Mouse (Mus musculus): ENCODE data around the gene Jmjd1c.

Gene Jmjd1c

DNA sequence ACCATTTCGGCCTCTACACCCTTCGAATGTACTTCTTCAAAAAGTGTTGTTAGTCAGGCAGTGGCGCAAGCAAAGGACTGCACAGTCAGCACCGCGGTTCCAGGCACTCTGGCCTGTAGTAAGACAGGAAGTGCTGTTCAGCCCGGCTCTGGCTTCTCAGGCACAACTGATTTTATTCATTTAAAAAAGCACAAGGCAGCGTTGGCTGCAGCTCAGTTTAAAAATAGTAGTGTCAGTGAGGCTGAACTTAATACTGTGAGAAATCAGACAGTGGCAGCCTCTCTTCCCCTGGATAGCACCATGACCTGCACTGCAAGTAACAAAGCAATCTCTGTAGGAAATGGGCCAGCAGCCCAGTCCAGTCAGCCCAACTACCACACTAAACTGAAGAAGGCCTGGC is 130.2 kb downstream of the Jmjd1c start:
- no peak for DNase-seq (ENCODE audit: low read depth, low spot score)

DNA sequence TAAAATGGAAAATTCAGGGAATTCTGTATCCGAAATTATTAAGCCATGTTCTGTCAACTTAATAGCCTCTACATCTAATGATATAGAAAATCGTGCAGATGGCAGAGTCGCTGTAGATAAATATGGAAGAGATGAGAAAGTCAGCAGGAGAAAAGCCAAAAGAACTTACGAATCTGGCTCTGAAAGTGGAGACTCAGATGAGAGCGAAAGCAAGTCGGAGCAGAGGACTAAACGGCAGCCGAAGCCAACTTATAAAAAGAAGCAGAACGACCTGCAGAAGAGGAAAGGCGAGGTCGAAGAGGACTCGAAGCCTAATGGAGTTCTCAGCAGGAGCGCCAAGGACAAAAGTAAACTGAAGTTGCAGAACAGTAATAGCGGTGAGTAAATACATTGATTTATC is 130.6 kb downstream of the Jmjd1c start:
- no peak for DNase-seq (ENCODE audit: low read depth, low spot score)

DNA sequence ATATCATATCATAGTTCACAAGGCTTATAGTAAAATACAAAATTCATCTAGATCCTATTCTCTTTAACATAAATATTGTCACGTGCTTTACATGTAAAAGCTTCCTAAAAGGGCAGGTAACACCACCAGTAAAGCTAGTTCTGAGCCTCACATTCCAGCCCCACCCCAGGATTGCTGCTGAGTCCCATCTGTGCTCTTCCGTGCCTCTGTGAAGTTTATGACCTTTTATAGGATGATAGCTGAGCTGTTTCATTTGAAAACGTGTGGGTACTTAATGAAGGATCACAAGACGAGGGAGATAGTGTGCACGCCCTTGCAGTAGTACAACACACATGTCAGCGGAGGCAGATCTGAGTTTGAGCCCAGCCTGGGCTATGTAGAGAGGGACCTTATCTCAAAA is 134.5 kb downstream of the Jmjd1c start:
- DNase-seq (ENCODE audit: low read depth, low spot score), result no peak

DNA sequence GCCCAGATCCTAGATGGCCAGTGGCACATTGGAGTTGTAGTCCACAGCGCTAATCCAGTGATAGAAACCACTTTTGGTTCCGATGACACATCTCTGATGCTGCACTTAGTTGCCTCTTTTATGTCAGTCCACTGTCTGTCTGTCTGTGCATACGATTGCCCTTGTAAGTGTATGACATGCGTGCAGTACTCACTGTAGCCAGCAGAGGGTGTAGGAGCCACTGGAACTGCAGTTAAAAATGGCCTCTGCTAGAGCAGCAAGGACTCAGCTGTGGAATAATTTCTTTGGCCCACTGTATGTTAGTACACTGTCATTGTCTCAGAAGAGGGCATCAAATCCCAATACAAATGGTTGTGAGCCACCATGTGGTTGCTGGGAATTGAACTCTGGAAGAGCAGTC is 151.2 kb downstream of the Jmjd1c start:
- DNase-seq (ENCODE audit: low read depth, low spot score), result no peak

DNA sequence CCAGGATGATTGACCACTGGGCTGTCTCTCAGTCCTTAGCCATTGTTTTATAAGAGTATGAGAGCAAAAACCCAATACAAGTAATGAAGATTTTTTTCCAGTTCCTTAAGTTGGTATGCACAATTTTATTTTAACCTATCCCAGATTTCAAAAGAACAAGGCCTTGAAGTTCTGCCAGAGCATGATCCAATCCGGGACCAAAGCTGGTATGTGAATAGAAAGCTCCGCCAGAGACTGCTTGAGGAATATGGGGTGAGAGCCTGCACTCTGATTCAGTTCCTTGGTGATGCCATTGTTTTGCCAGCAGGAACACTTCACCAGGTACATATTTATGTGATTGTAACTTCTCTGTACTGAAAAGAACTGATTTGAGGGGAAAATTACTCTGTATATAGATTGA is 153.6 kb downstream of the Jmjd1c start:
- DNase-seq (ENCODE audit: low read depth, low spot score), result no peak

DNA sequence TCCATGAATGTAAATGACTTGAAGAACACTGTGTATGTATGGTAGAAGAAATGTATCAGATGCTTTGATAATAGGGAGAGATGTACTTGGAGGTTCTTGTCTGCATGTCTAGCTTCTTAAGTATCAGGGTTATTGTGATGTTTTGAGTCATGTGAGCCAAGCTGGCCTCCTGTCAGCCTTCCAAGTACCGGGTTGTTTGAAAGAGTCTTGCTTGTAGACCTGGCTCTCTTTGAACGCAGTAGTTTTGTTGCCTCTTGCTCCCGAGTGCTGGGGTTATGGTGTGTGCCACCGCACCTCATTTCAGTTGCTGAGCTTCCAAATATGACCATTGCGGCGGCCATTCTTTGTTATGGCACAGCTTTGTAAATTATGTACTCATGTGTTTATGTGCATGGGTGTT is 154.9 kb downstream of the Jmjd1c start:
- no peak for DNase-seq (ENCODE audit: low read depth, low spot score)

DNA sequence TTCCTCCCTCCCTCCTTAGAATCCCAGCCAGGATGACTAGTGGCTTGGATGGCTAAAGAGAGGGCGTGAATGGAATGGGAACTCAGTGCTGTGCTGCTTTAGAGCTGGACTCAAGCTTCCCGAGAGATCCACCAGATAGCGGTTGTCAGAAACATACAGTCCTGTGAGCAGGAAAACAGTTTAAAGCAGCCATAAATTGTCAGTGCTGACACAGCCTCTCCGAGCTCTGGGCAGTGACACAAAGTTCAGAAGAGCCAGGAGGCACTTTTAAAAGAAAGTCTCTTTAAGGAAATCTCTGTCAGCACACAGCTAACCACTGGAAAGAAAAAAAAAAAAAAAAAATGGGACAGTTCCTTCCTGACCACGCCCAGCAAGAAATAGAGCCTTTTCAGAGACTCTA is 156.4 kb downstream of the Jmjd1c start:
- DNase-seq (ENCODE audit: low read depth, low spot score), result no peak

DNA sequence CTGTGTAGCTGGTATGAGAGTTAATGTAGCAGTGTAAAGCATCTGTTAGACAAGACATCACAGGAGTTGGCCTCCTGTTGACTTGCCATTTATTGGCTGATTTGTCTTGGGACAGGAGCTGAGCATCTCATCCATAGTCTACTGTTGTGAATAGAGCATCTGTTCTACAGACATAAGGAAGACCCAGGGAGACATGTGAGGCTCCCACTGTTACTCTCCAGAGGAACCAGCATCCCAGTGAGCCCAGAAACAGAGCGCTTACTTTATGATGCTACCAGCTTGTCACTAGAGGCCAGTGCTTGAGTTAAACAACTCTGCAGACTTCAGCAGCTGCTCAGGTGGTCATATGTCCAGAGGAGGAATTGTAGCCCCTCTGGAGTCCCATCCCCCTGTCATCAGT is 157.2 kb downstream of the Jmjd1c start:
- no peak for DNase-seq (ENCODE audit: low read depth, low spot score)

DNA sequence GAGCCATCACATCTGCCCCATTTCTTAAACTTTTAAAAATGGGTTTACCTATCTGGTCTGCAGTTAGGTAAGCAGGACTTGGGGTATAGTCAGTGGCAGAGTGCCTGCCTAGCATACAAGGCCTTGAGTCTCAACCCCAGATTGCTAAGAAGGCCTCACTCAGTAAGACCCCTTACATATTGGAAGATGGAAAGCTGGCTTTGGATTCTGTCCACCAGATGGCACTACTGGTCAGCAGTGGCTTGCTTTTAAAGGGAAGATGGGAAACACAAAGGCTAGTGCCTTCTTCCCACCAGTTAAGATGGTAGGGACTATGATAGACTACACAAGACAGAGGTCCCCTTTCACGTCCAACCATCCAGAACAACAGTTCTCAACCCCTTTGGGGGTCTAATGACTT is 168.9 kb downstream of the Jmjd1c start:
- DNase-seq (ENCODE audit: low read depth, low spot score), result no peak

DNA sequence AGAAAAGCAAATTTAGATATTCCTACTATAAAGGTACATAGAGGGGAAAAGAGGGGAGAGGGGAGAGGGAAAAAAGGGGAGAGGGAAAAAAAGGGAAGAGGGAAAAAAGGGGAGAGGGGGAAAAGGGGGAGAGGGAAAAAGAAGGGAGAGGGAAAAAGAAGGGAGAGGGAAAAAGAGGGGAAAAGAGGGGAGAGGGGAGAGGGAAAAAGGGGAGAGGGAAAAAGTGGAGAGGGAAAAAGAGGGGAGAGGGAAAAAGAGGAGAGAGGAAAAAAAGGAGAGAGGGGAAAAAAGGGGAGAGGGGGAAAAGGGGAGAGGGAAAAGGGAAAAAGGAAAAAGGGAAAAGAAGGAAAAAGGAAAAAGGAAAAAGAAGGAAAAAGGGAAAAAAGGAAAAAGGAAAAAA is 180.0 kb downstream of the Jmjd1c start:
- no peak for DNase-seq (ENCODE audit: low read depth, low spot score)

DNA sequence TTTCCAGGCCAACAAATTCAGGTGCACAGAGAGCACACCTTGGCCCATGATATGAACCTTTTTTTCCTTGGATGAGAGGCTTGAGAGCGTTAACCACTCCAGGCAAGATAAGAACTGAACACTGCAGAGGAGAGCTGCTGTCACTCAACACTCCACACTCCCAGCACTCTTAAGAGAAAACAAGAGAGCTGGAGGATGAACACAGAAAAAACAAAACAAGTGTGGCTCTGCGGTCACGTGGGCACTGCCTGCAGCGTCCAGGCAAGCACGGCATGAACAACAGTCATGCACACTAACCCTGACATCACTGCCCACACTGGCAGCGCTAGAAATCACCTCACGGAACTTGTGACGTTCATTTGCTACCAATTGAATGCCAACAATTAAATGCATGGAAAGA is 185.9 kb downstream of the Jmjd1c start:
- no peak for DNase-seq (ENCODE audit: low read depth, low spot score)

DNA sequence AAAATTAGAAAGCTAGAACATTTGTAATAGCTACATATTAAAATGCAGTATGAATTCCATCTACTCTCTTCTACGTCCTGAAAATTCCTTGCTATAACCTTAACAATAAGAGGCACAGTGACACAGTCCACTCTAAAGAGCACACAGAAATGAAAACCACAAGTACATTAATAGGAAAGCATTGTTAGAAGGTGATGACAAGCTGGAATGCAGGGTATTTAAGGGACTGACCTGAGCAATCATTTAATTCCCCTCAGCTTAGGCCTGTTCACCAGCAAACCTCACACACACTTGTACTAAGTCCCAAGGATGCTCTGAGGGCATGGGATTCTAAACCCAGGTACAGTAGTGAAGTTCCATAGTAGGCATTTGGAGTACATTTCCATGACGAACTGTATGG is 186.6 kb downstream of the Jmjd1c start:
- DNase-seq (ENCODE audit: low read depth, low spot score), result no peak

DNA sequence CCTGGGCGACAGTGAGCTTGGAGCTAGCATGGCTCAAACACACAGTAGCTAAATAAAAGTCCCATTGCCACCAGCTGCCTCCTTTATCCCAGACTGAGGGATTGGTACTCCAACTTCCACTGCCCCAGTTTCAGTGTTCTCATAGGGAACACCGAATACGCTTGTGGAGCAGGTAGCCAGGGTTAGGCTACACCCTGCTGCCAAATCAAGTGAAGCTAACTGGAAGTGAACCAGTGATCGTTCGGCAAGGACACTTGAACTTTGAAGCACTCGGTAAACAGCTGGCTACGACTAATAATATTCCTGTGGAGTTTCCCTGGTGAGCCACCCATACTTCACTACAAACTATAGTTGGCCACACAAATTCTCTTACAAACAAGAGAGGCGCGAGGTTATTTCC is 187.6 kb downstream of the Jmjd1c start:
- no peak for DNase-seq (ENCODE audit: low read depth, low spot score)

DNA sequence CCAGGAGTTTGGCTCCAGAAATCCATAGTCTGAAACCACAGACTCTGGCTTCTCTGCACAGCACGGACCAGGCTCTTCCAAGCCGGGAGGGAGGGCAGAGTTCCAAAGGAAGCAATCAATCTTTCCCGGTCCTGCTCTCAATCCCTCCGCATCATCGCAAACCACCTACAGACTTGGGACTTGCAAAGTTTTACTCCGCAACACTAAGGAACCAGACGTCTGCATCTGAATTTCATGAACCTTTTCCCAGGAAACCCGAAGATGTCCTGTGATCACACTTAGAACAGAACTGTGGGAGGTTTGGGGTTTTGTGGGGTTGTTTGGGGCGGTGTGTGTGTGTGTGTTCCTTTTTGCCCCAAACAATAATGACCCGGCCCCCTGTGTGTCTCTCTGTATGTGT is 188.4 kb downstream of the Jmjd1c start:
- DNase-seq (ENCODE audit: low read depth, low spot score), result no peak

DNA sequence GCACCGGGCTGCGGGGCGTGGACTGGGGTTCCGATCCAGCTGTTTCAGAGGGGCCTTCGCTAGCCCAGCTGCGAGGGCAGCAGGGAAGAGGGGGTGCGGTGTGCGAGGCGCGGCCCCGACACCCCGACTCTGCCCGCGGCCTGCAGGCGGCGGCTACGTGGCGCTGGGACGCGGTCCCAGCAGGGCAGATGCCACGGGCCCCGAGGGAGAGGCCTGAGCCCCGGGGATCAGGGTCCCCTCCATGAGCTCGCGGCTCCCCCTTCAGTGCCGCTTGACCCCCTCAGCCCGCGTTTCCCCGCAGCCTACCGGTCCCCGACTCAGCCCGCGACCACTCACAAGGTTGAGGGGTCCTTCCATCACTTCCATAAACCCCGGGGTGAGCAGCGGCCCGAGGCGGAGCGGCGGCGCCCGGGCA is 188.8 kb downstream of the Jmjd1c start:
- DNase-seq (ENCODE audit: low read depth, low spot score), result no peak

DNA sequence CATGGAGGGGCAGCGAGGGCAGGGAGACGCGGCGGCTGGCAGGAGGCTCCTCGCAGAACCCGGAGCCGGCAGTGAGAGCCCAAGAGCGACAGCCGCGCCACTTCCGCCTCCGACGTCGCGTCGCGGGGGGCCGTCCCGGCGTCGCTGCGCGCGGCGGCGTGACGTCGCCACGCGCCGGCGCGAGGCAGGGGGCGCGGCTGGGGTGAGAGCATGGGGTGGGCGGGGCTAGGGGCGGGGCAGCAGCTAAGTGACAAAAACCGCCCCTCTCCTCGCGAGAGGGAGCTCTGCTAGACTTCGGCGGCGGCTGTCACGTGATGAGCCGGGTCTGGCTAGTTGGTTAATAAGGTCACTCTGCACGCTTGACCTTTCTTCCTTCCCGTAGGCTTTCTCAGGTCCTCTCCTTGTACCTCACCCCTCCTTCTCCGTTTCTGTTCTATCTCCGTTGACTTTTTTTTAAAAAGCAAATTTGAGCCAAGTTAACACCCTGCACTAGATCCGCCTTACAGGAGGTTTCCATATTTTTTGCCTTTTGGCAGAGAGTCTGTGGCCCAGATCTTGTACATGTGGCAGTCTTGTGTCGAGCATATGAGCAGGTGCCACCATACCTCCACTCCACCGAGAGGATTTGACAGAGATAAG is 189.4 kb downstream of the Jmjd1c start, which contains the start of gene Nrbf2:
TSS of gene Nrbf2 (minus strand) at position 130 of the 639 bp plus-strand sequence.
- DNase-seq (ENCODE audit: low read depth, low spot score), result peak; percentile 85

DNA sequence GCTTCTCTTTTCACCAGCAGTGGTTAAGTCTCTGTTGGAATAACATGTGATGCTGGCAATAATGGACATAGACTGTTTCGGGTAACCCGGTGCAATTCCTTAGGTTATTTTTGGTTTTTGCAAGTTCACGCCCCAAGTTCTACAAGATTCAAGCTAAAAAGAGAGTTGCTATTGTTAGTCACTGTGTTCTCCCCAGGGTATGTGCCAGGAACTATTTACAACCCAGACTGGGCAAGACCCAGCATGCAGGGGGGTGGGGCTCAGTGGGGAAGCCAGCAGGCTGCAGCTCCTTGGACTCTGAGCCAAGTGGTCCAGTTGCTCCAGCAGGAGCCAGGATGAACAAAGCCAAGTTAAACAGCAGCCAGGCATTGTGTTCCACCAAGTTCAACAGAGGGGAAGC is 192.0 kb downstream of the Jmjd1c start:
- DNase-seq (ENCODE audit: low read depth, low spot score), result no peak

DNA sequence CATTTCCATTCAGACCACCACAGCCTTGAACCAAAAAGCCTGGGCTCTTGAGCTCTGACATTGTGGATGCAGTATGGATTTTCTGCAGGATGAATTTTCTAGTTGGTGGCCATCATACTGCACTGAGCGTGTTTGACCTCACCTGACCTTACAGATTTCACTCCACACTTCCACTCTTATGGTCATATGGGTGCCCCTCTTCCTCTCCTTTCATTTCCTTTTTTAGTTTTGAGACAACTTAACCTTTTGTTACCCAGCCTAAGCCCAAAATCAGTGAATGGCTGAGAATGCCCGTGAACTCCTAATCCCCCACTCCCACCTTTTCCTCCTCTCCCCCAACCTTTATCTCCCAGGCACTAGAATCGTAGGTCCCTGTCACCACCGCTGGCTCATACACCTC is 194.7 kb downstream of the Jmjd1c start:
- DNase-seq (ENCODE audit: low read depth, low spot score), result no peak

DNA sequence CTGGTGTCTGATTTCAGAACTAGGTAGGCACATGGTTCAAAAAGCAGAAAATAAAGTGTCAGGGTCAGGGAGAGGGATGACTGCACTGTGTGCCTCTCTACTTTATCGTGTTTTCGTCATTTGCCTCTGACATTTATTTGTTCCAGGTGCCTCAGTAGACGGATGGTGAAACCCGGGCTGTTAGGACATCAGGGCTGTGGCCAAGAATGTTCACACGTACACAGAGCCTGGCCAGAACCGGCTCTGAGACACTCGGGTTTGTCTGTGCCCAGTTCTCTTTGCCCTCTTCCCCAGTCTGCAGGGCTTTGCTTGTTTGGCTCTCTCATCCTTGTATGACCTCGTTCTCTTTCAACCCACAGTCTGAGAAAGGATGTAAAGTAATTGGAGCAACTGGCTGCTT is 195.2 kb downstream of the Jmjd1c start:
- DNase-seq (ENCODE audit: low read depth, low spot score), result no peak

DNA sequence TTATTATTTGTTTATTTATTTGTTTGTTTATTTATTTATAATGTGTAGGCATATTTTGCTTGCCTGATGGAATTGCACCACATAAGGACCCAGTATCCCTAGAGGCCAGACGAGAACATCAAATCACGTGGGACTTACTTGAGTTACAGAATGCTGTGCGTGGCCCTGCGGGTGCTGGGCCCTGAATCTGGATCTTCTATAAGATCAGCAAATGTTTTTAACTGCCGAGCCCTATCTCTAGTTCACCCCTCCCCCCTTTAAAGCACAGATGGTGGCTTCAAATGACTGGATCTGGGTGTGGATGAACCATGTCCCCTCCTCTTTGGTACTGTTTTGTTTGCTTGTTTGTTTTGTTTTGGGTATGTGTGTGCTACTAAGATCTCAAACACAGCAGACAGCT is 199.4 kb downstream of the Jmjd1c start:
- no peak for DNase-seq (ENCODE audit: low read depth, low spot score)

DNA sequence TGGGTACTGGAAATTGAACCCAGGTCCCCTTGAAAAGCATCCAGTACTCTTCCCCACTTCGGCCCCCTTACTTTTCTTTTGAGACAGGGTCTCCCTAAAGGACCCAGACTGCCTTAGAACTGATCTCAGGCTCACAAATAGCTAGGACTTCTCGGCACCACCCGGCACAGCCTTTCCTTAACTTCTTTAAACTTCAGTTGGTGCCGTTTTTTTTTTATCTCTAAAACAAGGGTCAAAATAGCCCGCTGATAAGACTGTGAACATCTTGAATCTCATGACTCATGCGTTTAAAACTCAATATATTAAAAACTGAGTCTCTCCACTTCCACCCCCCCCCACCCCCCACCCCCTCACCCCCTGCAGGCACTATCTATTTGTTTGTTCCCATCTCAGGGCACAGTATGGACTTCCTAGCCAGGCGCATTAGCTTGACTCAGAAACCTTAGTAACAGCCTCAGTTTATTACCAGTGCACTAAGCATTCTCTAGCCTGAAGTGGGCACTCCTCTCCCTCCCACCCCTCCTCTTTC is 200.1 kb downstream of the Jmjd1c start:
- no peak for DNase-seq (ENCODE audit: low read depth, low spot score)

DNA sequence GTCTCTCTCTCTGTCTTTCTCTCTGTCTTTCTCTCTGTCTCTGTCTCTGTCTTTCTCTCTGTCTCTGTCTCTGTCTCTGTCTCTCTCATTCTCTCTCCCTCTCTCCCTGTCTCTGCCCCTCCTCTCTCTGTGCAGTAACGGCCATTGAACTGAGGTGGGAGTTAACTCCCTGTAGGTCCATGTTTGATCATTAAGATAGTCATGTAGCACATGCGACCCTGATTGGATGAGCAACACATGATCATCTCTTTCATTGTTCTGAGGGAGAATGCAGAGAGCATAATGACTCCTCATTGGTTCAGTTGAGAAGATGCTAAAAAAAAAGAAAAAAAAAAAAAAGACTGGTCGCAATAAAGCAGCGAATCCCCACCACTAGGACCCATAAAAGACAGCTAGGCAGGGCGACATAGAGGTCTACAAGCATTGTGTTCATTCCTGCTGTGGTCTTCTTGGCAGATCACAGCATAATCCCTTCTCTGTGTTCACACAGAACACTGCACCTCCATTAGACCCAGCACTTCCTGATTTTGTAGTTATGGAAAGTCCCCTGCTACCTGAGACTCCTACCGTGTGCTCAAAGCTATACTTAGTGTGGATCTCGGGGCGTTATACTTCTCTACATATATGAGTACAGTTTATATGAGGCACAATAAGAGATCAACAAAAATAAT is 200.7 kb downstream of the Jmjd1c start:
- DNase-seq (ENCODE audit: low read depth, low spot score), result no peak

DNA sequence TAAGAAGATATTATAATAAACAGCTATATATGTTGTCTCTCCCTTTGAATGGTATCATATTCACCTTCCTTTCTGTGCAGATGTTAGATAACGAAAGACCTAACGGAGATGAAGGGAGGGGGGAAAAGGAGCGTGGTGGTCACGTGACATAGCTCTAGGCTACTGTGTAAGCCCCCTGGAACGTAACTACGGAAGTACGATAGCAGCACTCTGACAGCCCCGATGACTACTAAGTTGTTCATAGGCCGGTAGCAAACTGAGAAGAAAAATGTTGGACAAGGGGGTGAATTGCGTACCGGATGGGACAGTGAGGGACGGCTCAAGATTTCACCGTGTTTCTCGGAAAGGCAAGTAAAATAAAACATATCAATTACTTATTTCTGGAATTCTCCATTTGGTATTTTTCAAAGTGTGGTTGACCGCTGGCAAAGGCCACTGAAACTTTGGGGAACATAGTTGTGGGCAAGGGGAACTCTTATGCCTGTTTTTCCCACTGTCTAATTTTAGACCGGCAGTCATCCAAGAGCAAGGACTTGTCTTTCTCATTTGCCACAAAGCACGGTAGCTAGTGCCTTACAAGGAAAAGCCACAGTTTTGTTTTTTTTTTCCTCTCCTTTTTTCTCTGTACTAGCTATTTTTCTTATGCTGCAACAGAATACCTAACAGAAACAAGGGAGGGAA is 201.4 kb downstream of the Jmjd1c start:
- no peak for DNase-seq (ENCODE audit: low read depth, low spot score)
